Mouse (Mus musculus) kidney, postnatal 0 days (tissue): ENCODE measurements around the gene Kcnj6. TPM values are rescaled to one million over a fixed set of nuclear protein-coding genes. Genes with fewer than 3 reads are reported as not detected.

ENCODE experiments used
- ATAC-seq: fragments of 200-750 bp; cut with Nextera tagmentation; replicated peaks from 2 replicates; pipeline ENCODE4 v1.8.0; 2017; ENCODE audit warnings: low read depth, moderate number of reproducible peaks, moderate TSS enrichment, moderate library complexity; ENCODE audit not compliant: low FRiP score
- DNase-seq: peaks from one replicate; pipeline ENCODE4 v3.0.0-alpha.2; 2016; ENCODE audit warnings: low spot score
- H3K27ac ChIP-seq: fragments of 300-500 bp; sonication (generic); 2 replicates; pipeline ENCODE4 v1.5.1; 2014; ENCODE audit warnings: mild to moderate bottlenecking
- H3K27me3 ChIP-seq: fragments of 300-500 bp; sonication (generic); 2 replicates; pipeline ENCODE4 v1.6.1; 2014; ENCODE audit warnings: low read length, mixed read lengths; ENCODE audit not compliant: insufficient read depth
- H3K36me3 ChIP-seq: fragments of 300-500 bp; sonication (generic); 2 replicates; pipeline ENCODE4 v1.6.1; 2014; ENCODE audit warnings: low read length, mixed read lengths; ENCODE audit not compliant: insufficient read depth
- H3K4me1 ChIP-seq: fragments of 300-500 bp; sonication (generic); replicated peaks from 2 replicates; pipeline ENCODE4 v1.6.1; 2014; ENCODE audit warnings: antibody characterized with exemption, low read length, mixed read lengths; ENCODE audit not compliant: insufficient read depth
- H3K4me2 ChIP-seq: fragments of 300-500 bp; sonication (generic); 2 replicates; pipeline ENCODE4 v1.6.1; 2014; ENCODE audit warnings: mild to moderate bottlenecking, low read length, moderate library complexity, mixed read lengths
- H3K4me3 ChIP-seq: fragments of 300-500 bp; sonication (generic); replicated peaks from 2 replicates; pipeline ENCODE4 v1.5.1; 2014; ENCODE audit warnings: low read depth, low read length
- H3K9ac ChIP-seq: fragments of 300-500 bp; sonication (generic); 2 replicates; pipeline ENCODE4 v1.6.1; 2014; ENCODE audit warnings: low read depth, low read length
- H3K9me3 ChIP-seq: fragments of 300-500 bp; sonication (generic); replicated peaks from 2 replicates; pipeline ENCODE4 v1.6.1; 2016; ENCODE audit warnings: low read length, inconsistent platforms, mixed read lengths
- CTCF ChIP-seq: IDR thresholded peaks from 2 replicates; pipeline ENCODE4 v1.5.1; 2016; ENCODE audit warnings: antibody characterized with exemption, low read depth, mild to moderate bottlenecking, moderate library complexity
- WGBS: fragments of 180-500 bp; shearing (Covaris S2); extraction: QIAGEN DNeasy Blood & Tissue Kit; methylation state at CpG from one replicate; pipeline ENCODE4 v1.1.7; 2014; 5-methylcytosine and 5-hydroxymethylcytosine counted together
- polyA plus RNA-seq: library from polyadenylated mRNA; unstranded; fragments of >200 nt; fragmentation: Nextera tagmentation; extraction: Ambion mirVana; gene quantifications from 2 replicates; pipeline ENCODE4 v1.2.1, GENCODE M21; 2015

The Kcnj6 gene
- polyA plus RNA-seq, 1 experiment from 2014 or later = not detected

DNA sequence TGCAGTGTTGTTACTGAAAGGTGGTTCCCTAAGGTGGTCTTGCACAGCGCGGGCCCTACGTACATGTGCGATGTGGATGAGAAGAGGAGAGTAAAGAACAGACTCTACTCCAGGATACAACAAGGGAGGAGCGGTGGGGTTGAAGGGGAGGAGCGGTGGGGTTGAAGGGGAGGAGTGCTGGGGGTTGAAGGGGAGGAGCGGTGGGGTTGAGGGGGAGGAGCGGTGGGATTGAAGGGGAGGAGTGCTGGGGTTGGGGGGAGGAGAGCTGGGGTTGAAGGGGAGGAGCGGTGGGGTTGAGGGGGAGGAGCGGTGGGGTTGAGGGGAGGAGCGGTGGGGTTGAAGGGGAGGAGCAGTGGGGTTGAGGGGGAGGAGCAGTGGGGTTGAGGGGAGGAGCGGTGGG, 199.3 kb downstream of the Kcnj6 start:
- Histone ChIP-seq H3K27me3 (no peaks in the 10 kb centered on the region), H3K4me2 (no peak overlapping the region), H3K4me1 (no peaks in the 10 kb centered on the region), H3K9me3 (no peaks in the 10 kb centered on the region), H3K4me3 (no peak overlapping the region), H3K36me3 (no peaks in the 10 kb centered on the region), H3K9ac (no peak overlapping the region), H3K27ac (no peak overlapping the region)
- 96% methylated on average over 12 of the region's 12 CpGs for WGBS
- ATAC-seq (no peak), DNase-seq (no peak)
- TF ChIP-seq CTCF = no peak

DNA sequence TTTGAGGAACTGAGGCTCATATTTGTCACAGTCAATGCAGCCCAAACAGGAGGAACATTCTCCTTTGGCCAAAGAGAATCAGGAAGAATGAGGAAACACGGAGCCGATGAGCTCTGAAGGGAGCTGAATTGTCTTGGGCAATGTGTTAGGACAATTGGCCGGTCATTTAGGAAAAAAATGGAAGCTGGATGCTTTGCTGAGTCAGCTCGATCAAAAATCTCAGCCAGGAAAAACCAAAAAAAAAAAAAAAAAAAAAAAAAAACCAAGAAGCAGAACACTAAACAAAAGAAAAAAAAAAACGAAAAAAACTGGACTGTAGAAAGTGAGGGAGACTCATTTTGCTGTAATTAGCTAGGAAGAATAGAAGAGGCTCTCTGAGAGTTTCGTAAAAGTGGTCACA, 200.1 kb downstream of the Kcnj6 start:
- DNase-seq (no peak), ATAC-seq (no peak)
- no peak overlapping the region for H3K4me3 ChIP-seq
- H3K27ac ChIP-seq = no peak overlapping the region
- no peaks in the 10 kb centered on the region for H3K9me3 ChIP-seq
- H3K4me1 ChIP-seq = no peaks in the 10 kb centered on the region
- no peak overlapping the region for H3K4me2 ChIP-seq
- no peak overlapping the region for H3K9ac ChIP-seq
- TF ChIP-seq CTCF = no peak
- H3K27me3 ChIP-seq = no peaks in the 10 kb centered on the region
- H3K36me3 ChIP-seq = no peaks in the 10 kb centered on the region
- 78% methylated on average over 6 of the region's 6 CpGs for WGBS

GRCm38 (mm10) chr16:94793041-94793440, 204.5 kb downstream of the Kcnj6 start:
- Histone ChIP-seq H3K9me3 (no peaks in the 10 kb centered on the region), H3K36me3 (no peaks in the 10 kb centered on the region), H3K27me3 (no peaks in the 10 kb centered on the region), H3K9ac (no peak overlapping the region), H3K4me2 (no peak overlapping the region), H3K27ac (no peak overlapping the region), H3K4me3 (no peak overlapping the region), H3K4me1 (no peaks in the 10 kb centered on the region)
- ATAC-seq (no peak), DNase-seq (no peak)
- no peak for TF ChIP-seq CTCF
- 74% methylated on average over 7 of the region's 7 CpGs for WGBS

DNA sequence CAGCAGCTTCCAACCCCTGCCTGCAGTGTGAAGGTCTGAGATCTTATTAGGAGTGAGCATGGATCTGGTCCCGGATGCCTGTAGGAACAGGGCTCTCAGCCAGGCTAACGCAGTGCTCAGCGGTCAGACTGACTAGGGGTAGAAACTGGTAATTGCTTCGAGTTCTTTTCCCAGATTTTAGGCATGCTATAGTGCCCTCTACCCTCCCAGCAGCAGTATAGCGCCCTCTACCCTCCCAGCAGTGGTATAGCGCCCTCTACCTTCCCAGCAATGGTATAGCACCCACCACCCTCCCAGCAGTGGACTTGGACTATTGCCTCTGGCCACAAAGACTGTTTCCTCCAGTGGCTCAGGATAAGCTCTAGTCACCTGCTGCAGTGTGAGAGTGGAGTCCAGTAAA, 207.5 kb downstream of the Kcnj6 start:
- H3K27ac ChIP-seq = no peak overlapping the region
- H3K36me3 ChIP-seq = no peaks in the 10 kb centered on the region
- DNase-seq = peak; percentile 63
- no peak for ATAC-seq
- no peak overlapping the region for H3K9ac ChIP-seq
- no peaks in the 10 kb centered on the region for H3K9me3 ChIP-seq
- TF ChIP-seq CTCF = peak; percentile 78
- 33% methylated on average over 6 of the region's 6 CpGs for WGBS
- H3K27me3 ChIP-seq = no peaks in the 10 kb centered on the region
- no peak overlapping the region for H3K4me2 ChIP-seq
- no peak overlapping the region for H3K4me3 ChIP-seq
- H3K4me1 ChIP-seq = no peaks in the 10 kb centered on the region

DNA sequence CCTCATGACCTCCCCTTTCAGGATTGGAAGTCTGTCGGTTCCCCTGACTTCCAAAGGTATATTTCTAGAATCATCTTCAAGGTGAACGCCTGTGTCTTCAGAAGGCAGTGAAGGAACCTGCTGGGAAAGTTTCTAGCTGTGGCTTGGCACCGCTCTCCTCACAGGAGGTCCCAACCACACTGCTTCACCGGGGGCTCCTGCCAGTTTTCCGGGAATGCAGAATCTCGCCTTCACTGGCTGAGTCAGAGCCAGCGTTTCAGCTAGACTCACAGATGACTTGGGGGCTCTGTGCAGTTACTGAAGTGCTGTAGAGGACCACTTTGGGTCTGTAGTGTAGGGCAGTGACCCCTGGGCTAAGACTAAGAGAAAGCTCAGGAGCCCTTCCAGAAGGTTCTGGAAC, 208.8 kb downstream of the Kcnj6 start:
- H3K4me2 ChIP-seq = no peak overlapping the region
- H3K9me3 ChIP-seq = no peaks in the 10 kb centered on the region
- H3K4me3 ChIP-seq = no peak overlapping the region
- no peaks in the 10 kb centered on the region for H3K27me3 ChIP-seq
- no peak for ATAC-seq
- H3K27ac ChIP-seq = no peak overlapping the region
- 82% methylated on average over 7 of the region's 7 CpGs for WGBS
- no peaks in the 10 kb centered on the region for H3K36me3 ChIP-seq
- H3K4me1 ChIP-seq = no peaks in the 10 kb centered on the region
- no peak for TF ChIP-seq CTCF
- H3K9ac ChIP-seq = no peak overlapping the region
- no peak for DNase-seq

DNA sequence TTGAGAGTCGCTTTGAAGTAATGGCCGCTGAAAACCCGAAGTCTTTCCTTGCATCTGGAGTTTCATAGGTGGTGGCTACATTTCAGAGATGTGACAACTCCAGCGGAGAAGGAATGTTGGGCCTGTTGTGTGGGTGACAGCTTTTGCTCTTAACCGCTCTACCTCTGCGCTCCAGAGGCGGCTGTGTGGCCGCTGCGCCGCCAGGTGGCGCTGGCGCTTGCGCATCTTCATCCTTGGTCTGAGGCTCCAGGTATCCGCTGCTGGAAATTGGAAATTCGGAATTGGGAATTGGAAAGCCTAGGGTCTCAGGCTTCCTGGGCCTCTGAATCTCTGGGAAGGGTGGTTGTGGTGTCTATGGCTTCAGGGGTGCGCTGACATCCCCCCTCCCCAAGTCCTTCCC, 209.3 kb downstream of the Kcnj6 start:
- Histone ChIP-seq H3K36me3 (no peaks in the 10 kb centered on the region), H3K27ac (no peak overlapping the region), H3K27me3 (no peaks in the 10 kb centered on the region), H3K9me3 (no peaks in the 10 kb centered on the region), H3K4me1 (no peaks in the 10 kb centered on the region), H3K4me3 (no peak overlapping the region), H3K4me2 (no peak overlapping the region), H3K9ac (no peak overlapping the region)
- 4% methylated on average over 16 of the region's 16 CpGs for WGBS
- ATAC-seq (no peak), DNase-seq (peak; percentile 68)
- peak; percentile 88 for TF ChIP-seq CTCF

DNA sequence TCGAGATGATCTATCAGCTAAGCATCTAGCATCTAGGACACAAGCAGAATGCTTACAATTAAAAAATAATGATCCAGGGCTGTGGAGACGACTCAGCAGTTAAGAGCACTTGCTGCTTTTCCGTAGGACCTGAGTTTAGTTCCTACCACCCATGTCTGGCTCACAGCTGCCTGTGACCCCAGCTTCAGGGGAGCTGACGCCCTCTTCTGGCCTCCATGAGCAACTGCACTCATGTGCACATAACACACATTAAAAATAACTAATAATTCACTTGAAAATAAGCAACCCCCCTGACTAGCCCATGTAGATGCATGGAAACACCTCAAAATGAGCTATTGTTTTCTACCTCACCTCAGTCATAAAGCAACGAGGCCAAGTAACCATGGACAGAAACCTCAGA, 211.6 kb downstream of the Kcnj6 start:
- Histone ChIP-seq H3K36me3 (no peaks in the 10 kb centered on the region), H3K27ac (no peak overlapping the region), H3K9me3 (no peaks in the 10 kb centered on the region), H3K4me2 (no peak overlapping the region), H3K4me1 (no peaks in the 10 kb centered on the region), H3K27me3 (no peaks in the 10 kb centered on the region), H3K4me3 (no peak overlapping the region), H3K9ac (no peak overlapping the region)
- ATAC-seq (no peak), DNase-seq (no peak)
- 79% methylated on average over 5 of the region's 5 CpGs for WGBS
- 0 out of 2 replicates have a peak, but pooled peaks have one; percentile 6 for TF ChIP-seq CTCF
